Mouse (Mus musculus) heart, adult 11 months (tissue): ENCODE measurements around the gene Cmtr1.

Source experiments
- DNase-seq: peaks from one replicate; pipeline ENCODE4 v3.0.0; 2022

The Cmtr1 gene

DNA sequence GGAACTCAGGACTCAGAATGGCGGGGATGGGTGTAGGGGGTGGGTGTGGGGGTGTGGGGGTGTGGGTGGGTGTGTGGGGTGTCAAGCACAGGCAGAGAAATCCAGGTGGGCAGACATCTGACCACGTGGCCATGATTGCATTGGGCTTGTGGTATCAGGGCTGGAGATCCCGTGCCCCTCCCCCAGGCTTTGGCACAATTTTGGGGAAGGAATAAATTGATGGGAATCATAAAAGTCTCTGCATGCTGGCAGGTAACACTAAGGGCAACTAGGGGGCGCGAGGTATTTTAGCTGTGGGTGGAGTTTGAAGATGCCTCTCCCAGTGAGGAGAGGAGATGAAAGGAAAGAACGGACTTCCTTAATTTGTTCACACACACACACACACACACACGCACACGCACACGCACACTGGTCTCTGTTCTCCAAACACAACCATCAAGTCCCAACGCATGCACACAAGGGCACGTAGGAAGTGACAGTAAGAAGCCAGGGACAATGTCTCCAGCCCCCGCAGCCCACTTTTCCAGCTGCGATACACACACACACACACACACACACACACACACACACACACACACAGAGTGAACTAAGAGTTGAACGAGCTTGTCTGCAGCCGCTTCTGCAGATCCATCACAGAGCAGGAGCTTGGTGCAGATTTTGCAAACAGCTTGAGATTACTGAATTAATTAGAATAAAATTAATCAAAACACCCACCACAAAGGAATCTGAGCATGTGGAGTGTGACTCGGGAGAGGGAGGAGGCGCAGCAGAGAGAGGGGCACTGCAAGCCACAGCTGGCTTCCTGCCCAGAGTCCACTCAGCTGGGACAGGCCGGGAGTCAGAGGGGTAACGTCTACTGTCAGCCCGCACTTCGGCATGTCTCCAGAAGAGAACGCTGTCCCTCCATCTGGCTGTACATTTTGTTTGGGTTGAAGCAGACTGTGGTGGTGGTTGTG lies 77.7 kb downstream of the Cmtr1 start:
- DNase-seq: no peak

DNA sequence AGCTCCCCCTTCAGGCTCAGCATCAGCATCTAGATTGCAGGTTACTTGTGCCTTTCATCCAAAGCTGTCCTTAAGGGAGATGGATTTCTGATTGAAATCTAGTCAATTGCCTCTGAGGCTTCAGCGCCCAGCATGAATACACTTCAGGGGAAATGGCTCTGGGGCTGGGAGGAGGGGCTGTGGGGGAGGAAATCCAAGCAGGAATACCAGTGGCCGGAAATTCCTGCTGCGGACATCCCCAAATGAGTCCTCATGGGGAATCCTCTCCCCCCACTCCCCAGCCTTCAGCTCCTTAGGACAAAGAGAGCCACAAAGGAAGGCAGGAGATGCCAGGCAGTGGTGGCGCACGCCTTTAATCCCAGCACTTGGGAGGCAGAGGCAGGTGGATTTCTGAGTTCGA lies 87.1 kb downstream of the Cmtr1 start:
- no peak for DNase-seq

DNA sequence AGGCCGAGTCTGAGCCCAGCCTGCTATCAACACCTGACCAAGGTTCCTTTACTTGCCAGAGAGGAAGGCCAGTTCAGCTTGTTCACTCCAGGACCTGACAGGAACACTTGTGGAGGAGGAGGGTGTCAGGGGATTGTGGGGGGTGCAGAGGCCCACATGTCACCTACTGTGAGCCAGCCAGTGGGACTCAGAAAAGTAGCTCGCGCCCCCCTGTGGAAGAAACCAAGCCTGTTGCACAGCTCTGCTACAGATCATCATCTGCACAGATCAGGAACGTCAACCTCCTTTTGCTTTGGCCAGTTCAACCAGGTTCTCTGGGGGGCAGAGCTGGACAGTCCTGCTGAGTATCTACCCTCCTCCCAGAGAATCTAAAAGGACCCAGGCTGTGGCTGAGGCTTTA lies 94.1 kb downstream of the Cmtr1 start:
- DNase-seq: no peak
